Mouse (Mus musculus): ENCODE data around the gene Mgme1. TPM values are rescaled to one million over a fixed set of nuclear protein-coding genes. Genes with fewer than 3 reads are reported as not detected.

Gene Mgme1
- total and polyA plus RNA-seq, 3 experiments, result 7.3 to 17.5 (median 16.4) TPM

GRCm38 (mm10) chr2:144269679-144270475 lies 586 bp upstream of the Mgme1 start:
- peaks cover 19% of the 10 kb centered on the region for H3K36me3 ChIP-seq (ENCODE audit: control insufficient read depth, insufficient read depth, low read length)
- under 1% methylated on average over 30 of the region's 33 CpGs for WGBS
- H3K79me2 ChIP-seq (replicated peaks; ENCODE audit: control insufficient read depth, insufficient read depth, low read length), result peaks cover 2% of the 10 kb centered on the region
- H3K27ac ChIP-seq, result peak overlapping the region; percentile 99
- peaks cover 1% of the 10 kb centered on the region for H3K4me1 ChIP-seq (ENCODE audit: control insufficient read depth, insufficient read depth, low read length)
- TF ChIP-seq POLR2A (IDR thresholded peaks at IDR 0.05; ENCODE audit: insufficient read depth, low read depth, low read length) (no peak), CTCF (IDR thresholded peaks at IDR 0.05) (no peak), EP300 (IDR thresholded peaks at IDR 0.05; ENCODE audit: insufficient read depth, low read depth, low read length) (no peak)
- no peak for DNase-seq
- H3K4me3 ChIP-seq, result peak overlapping the region; percentile 97
- H3K27me3 ChIP-seq (ENCODE audit: control insufficient read depth, insufficient read depth, low read length), result no peaks in the 10 kb centered on the region
- intact Hi-C loops (cut with DNase I), result loop anchor here (2.0 to 5.0 kb wide), 2 partner anchors 99 to 263 kb away; partner anchors contain the start of genes Kat14 and Pet117
- H3K9ac ChIP-seq (ENCODE audit: low read depth, low read length), result peak overlapping the region; percentile 97

- Histone ChIP-seq H3K9ac (ENCODE audit: low read depth, low read length) (no peak overlapping the region), H3K4me3 (no peak overlapping the region), H3K36me3 (ENCODE audit: control insufficient read depth, insufficient read depth, low read length) (peaks cover 15% of the 10 kb centered on the region), H3K27me3 (ENCODE audit: control insufficient read depth, insufficient read depth, low read length) (no peaks in the 10 kb centered on the region), H3K27ac (no peak overlapping the region), H3K79me2 (replicated peaks; ENCODE audit: control insufficient read depth, insufficient read depth, low read length) (peaks cover 1% of the 10 kb centered on the region; the same call in 1 of the 2 replicates), H3K4me1 (ENCODE audit: control insufficient read depth, insufficient read depth, low read length) (peaks cover 1% of the 10 kb centered on the region)
- intact Hi-C loops (cut with DNase I), result loop anchor here (5.0 kb wide), 1 partner anchor 265 kb away; no protein-coding TSS in a partner anchor
- TF ChIP-seq CTCF (IDR thresholded peaks at IDR 0.05), result no peak
- no peak for TF ChIP-seq EP300 (IDR thresholded peaks at IDR 0.05; ENCODE audit: insufficient read depth, low read depth, low read length)
- TF ChIP-seq POLR2A (IDR thresholded peaks at IDR 0.05; ENCODE audit: insufficient read depth, low read depth, low read length), result no peak
- 89% methylated on average over 12 of the region's 12 CpGs for WGBS
- DNase-seq, result no peak
Observed at GRCm38 (mm10) chr2:144272088-144272487, 1.6 kb downstream of the Mgme1 start.

GRCm38 (mm10) chr2:144274741-144275140 lies 4.3 kb downstream of the Mgme1 start:
- no peak for DNase-seq
- H3K27me3 ChIP-seq (ENCODE audit: control insufficient read depth, insufficient read depth, low read length), result no peaks in the 10 kb centered on the region
- no peak overlapping the region for H3K27ac ChIP-seq
- H3K4me3 ChIP-seq, result no peak overlapping the region
- peaks cover 1% of the 10 kb centered on the region; the same call in 1 of the 2 replicates for H3K4me1 ChIP-seq (ENCODE audit: control insufficient read depth, insufficient read depth, low read length)
- no peak overlapping the region for H3K9ac ChIP-seq (ENCODE audit: low read depth, low read length)
- no peaks in the 10 kb centered on the region for H3K36me3 ChIP-seq (ENCODE audit: control insufficient read depth, insufficient read depth, low read length)
- intact Hi-C loops (cut with DNase I), result loop anchor here (5.0 kb wide), 1 partner anchor 267 kb away; no protein-coding TSS in a partner anchor
- WGBS, result 30% methylated on average over 8 of the region's 8 CpGs
- H3K79me2 ChIP-seq (replicated peaks; ENCODE audit: control insufficient read depth, insufficient read depth, low read length), result peaks cover 1% of the 10 kb centered on the region; the same call in 1 of the 2 replicates
- TF ChIP-seq POLR2A (IDR thresholded peaks at IDR 0.05; ENCODE audit: insufficient read depth, low read depth, low read length), result no peak
- TF ChIP-seq CTCF (IDR thresholded peaks at IDR 0.05), result no peak
- TF ChIP-seq EP300 (IDR thresholded peaks at IDR 0.05; ENCODE audit: insufficient read depth, low read depth, low read length), result no peak

- 38% methylated on average over 3 of the region's 3 CpGs for WGBS
- H3K4me3 ChIP-seq, result no peak overlapping the region
- no peaks in the 10 kb centered on the region for H3K4me1 ChIP-seq (ENCODE audit: control insufficient read depth, insufficient read depth, low read length)
- H3K27ac ChIP-seq, result no peak overlapping the region
- H3K9ac ChIP-seq (ENCODE audit: low read depth, low read length), result no peak overlapping the region
- H3K36me3 ChIP-seq (ENCODE audit: control insufficient read depth, insufficient read depth, low read length), result no peaks in the 10 kb centered on the region
- DNase-seq, result no peak
- intact Hi-C loops (cut with DNase I), result no loop called here
- no peaks in the 10 kb centered on the region for H3K79me2 ChIP-seq (replicated peaks; ENCODE audit: control insufficient read depth, insufficient read depth, low read length)
- no peaks in the 10 kb centered on the region for H3K27me3 ChIP-seq (ENCODE audit: control insufficient read depth, insufficient read depth, low read length)
- no peak for TF ChIP-seq POLR2A (IDR thresholded peaks at IDR 0.05; ENCODE audit: insufficient read depth, low read depth, low read length)
- TF ChIP-seq CTCF (IDR thresholded peaks at IDR 0.05), result no peak
- TF ChIP-seq EP300 (IDR thresholded peaks at IDR 0.05; ENCODE audit: insufficient read depth, low read depth, low read length), result no peak
Observed at GRCm38 (mm10) chr2:144276885-144277284, 6.4 kb downstream of the Mgme1 start.

- Histone ChIP-seq H3K9ac (ENCODE audit: low read depth, low read length) (no peak overlapping the region), H3K27ac (peak overlapping the region; percentile 56), H3K27me3 (ENCODE audit: control insufficient read depth, insufficient read depth, low read length) (no peaks in the 10 kb centered on the region), H3K36me3 (ENCODE audit: control insufficient read depth, insufficient read depth, low read length) (no peaks in the 10 kb centered on the region), H3K79me2 (replicated peaks; ENCODE audit: control insufficient read depth, insufficient read depth, low read length) (no peaks in the 10 kb centered on the region), H3K4me1 (ENCODE audit: control insufficient read depth, insufficient read depth, low read length) (no peaks in the 10 kb centered on the region), H3K4me3 (no peak overlapping the region)
- intact Hi-C loops (cut with DNase I), result loop anchor here (10.0 kb wide), 1 partner anchor 295 kb away; no protein-coding TSS in a partner anchor
- peak; percentile 72 to 86 for DNase-seq
- TF ChIP-seq EP300 (IDR thresholded peaks at IDR 0.05; ENCODE audit: insufficient read depth, low read depth, low read length), result peak; percentile 51; the same call in 1 of the 2 replicates
- TF ChIP-seq CTCF (IDR thresholded peaks at IDR 0.05), result no peak
- 30% methylated on average over 5 of the region's 5 CpGs for WGBS
Observed at GRCm38 (mm10) chr2:144279742-144280141, 9.3 kb downstream of the Mgme1 start.

- 84% methylated on average over 3 of the region's 3 CpGs for WGBS
- Histone ChIP-seq H3K9ac (ENCODE audit: low read depth, low read length) (no peak overlapping the region), H3K4me3 (no peak overlapping the region), H3K4me1 (ENCODE audit: control insufficient read depth, insufficient read depth, low read length) (no peaks in the 10 kb centered on the region), H3K36me3 (ENCODE audit: control insufficient read depth, insufficient read depth, low read length) (no peaks in the 10 kb centered on the region), H3K27ac (no peak overlapping the region), H3K27me3 (ENCODE audit: control insufficient read depth, insufficient read depth, low read length) (no peaks in the 10 kb centered on the region), H3K79me2 (replicated peaks; ENCODE audit: control insufficient read depth, insufficient read depth, low read length) (no peaks in the 10 kb centered on the region)
- no peak for DNase-seq
- intact Hi-C loops (cut with DNase I), result loop anchor here (10.0 kb wide), 1 partner anchor 296 kb away; no protein-coding TSS in a partner anchor
- no peak for TF ChIP-seq CTCF (IDR thresholded peaks at IDR 0.05)
- TF ChIP-seq EP300 (IDR thresholded peaks at IDR 0.05; ENCODE audit: insufficient read depth, low read depth, low read length), result no peak
- no peak for TF ChIP-seq POLR2A (IDR thresholded peaks at IDR 0.05; ENCODE audit: insufficient read depth, low read depth, low read length)
Observed at GRCm38 (mm10) chr2:144280568-144280967, 10.1 kb downstream of the Mgme1 start.

Measured in heart, adult 2 months (tissue).